Mouse (Mus musculus) limb, embryonic 14.5 days (tissue): ENCODE measurements around the gene Pcare. TPM values are rescaled to one million over a fixed set of nuclear protein-coding genes. Genes with fewer than 3 reads are reported as not detected.

Experiments
- ATAC-seq: fragments of 200-750 bp; cut with Nextera tagmentation; 2 replicates; pipeline ENCODE4 v1.8.0; 2017; ENCODE audit warnings: low read depth, moderate number of reproducible peaks, moderate TSS enrichment; ENCODE audit not compliant: low FRiP score
- DNase-seq: peaks from one replicate; pipeline ENCODE4 v3.0.0-alpha.2; 2015; ENCODE audit warnings: low spot score
- H3K27ac ChIP-seq: fragments of 300-500 bp; sonication (generic); replicated peaks from 2 replicates; pipeline ENCODE4 v1.5.1; 2014; ENCODE audit warnings: low read depth, mild to moderate bottlenecking, low read length, moderate library complexity, mixed read lengths
- H3K27me3 ChIP-seq: fragments of 300-500 bp; sonication (generic); 2 replicates; pipeline ENCODE4 v1.6.1; 2014; ENCODE audit warnings: low read length, mixed read lengths; ENCODE audit not compliant: control insufficient read depth, insufficient read depth
- H3K36me3 ChIP-seq: fragments of 300-500 bp; sonication (generic); 2 replicates; pipeline ENCODE4 v1.6.1; 2014; ENCODE audit warnings: mild to moderate bottlenecking, low read length, moderate library complexity, mixed read lengths; ENCODE audit not compliant: control insufficient read depth, insufficient read depth
- H3K4me1 ChIP-seq: fragments of 300-500 bp; sonication (generic); 2 replicates; pipeline ENCODE4 v1.6.1; 2014; ENCODE audit warnings: antibody characterized with exemption, low read length, mixed read lengths; ENCODE audit not compliant: control insufficient read depth, insufficient read depth
- H3K4me2 ChIP-seq: fragments of 300-500 bp; sonication (generic); replicated peaks from 2 replicates; pipeline ENCODE4 v1.6.1; 2014; ENCODE audit warnings: low read depth, mild to moderate bottlenecking, low read length, moderate library complexity; ENCODE audit not compliant: severe bottlenecking
- H3K4me3 ChIP-seq: fragments of 300-500 bp; sonication (generic); replicated peaks from 2 replicates; pipeline ENCODE4 v1.5.1; 2014; ENCODE audit warnings: low read length
- H3K9ac ChIP-seq: fragments of 300-500 bp; sonication (generic); 2 replicates; pipeline ENCODE4 v1.6.1; 2014; ENCODE audit warnings: mild to moderate bottlenecking, low read depth, low read length, moderate library complexity; ENCODE audit not compliant: severe bottlenecking
- H3K9me3 ChIP-seq: fragments of 300-500 bp; sonication (generic); 2 replicates; pipeline ENCODE4 v1.6.1; 2016; ENCODE audit warnings: low read length; ENCODE audit not compliant: control insufficient read depth
- POLR2A ChIP-seq: fragments of 200-500 bp; IDR thresholded peaks from 2 replicates; pipeline ENCODE4 v1.8.0; 2012; ENCODE audit warnings: inconsistent platforms, mild to moderate bottlenecking, moderate library complexity, borderline replicate concordance; ENCODE audit not compliant: insufficient read depth, insufficient read length; ENCODE audit errors: extremely low read depth
- WGBS: fragments of 180-500 bp; shearing (Covaris S2); extraction: QIAGEN DNeasy Blood & Tissue Kit; methylation state at CpG from one replicate; pipeline ENCODE4 v1.1.7; 2014; 5-methylcytosine and 5-hydroxymethylcytosine counted together
- polyA plus RNA-seq, 2 experiments: library from polyadenylated mRNA; depleted of rRNA in 1 of 2; stranded (reverse) in 1 of 2; unstranded in 1 of 2; fragments of >200 nt; fragmentation: Nextera tagmentation in 1 of 2; extraction: Ambion mirVana in 1 of 2; gene quantifications; 2 replicates each; pipeline versions ENCODE4 v1.2.1 to v1.2.3; 2012 to 2014

Gene Pcare
- polyA plus RNA-seq, 2 experiments: 0.01 TPM; not detected in 1

DNA sequence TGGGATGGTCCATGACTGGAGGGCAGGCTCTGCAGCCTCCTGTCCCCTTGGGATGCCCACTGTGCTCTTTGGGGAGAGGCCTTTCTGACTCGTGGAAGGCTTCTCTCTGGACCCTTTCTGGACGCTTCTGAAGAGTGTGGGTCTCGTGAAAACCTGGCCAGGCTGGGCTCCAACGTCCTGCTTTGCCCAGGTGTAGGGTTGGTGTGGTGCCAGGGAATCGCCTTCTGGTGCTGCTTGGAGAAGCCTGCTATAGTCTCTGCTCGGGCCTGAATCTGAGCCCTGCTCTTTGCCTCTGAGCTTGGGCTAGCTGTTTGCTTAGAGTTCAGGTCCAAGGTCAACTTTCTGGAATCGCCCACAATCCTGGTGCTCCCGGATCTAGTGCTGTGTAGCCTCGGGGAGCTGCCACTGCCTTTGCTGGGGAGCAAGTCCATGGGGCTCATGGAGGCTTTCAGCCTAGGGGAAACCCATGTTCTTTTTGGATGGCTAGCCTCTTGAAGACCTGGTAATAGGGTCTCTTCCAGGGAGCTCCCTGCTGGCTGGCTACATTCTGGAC, 3.0 kb downstream of the Pcare start:
- ATAC-seq: no peak

DNA sequence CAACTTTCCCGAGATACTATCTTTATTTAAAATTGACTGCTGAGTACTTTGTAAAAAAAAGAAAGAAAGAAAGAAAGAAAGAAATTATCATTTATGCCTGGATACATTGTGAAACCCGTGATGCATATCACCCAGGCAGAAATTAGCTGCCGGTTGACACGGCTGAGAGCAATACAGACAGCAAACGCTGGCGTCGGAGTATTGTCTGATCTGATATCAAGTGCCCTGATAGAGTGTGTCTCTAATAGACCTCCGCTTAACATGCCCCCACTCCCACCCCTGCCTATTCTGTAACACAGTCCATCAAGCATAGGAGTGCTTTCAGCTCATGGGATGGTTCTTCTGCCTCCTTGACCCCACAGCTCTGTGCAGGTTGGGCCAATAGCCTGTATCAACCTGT, 5.1 kb downstream of the Pcare start:
- H3K9ac ChIP-seq: no peak overlapping the region
- H3K36me3 ChIP-seq: no peaks in the 10 kb centered on the region
- DNase-seq (no peak), ATAC-seq (no peak)
- H3K9me3 ChIP-seq: no peaks in the 10 kb centered on the region
- no peak overlapping the region for H3K4me2 ChIP-seq
- H3K27me3 ChIP-seq: no peaks in the 10 kb centered on the region
- no peak overlapping the region for H3K4me3 ChIP-seq
- 85% methylated on average over 8 of the region's 8 CpGs for WGBS
- TF ChIP-seq POLR2A: no peak
- H3K4me1 ChIP-seq: no peaks in the 10 kb centered on the region
- H3K27ac ChIP-seq: no peak overlapping the region

More for the DNA sequence above, 3.0 kb downstream of the Pcare start:
- no peaks in the 10 kb centered on the region for H3K9me3 ChIP-seq
- H3K27me3 ChIP-seq: no peaks in the 10 kb centered on the region
- H3K4me2 ChIP-seq: no peak overlapping the region
- no peak for DNase-seq
- no peak overlapping the region for H3K27ac ChIP-seq
- TF ChIP-seq POLR2A: no peak
- no peaks in the 10 kb centered on the region for H3K4me1 ChIP-seq
- 79% methylated on average over 9 of the region's 9 CpGs for WGBS
- H3K36me3 ChIP-seq: no peaks in the 10 kb centered on the region
- no peak overlapping the region for H3K9ac ChIP-seq
- no peak overlapping the region for H3K4me3 ChIP-seq

DNA sequence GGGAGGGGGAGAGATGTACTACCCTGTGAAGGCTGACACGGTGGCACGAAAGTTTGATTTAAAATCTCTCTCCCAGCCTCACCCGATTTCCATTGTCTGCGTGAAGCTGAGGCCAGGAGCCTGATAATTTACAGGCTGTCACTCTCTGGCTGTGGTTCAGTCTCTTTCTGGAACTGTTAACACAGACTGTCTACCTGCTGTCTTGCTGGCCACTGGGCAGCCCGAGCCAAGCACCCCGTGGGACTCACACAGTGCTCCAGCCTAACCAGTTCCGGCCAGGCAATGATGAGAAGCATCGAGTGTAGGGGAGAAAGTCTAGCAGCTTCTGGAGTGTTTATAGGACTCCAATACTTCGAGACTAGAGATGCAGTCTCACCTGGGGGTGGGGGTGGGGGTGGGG, 6.6 kb downstream of the Pcare start:
- ATAC-seq (no peak), DNase-seq (no peak)
- no peaks in the 10 kb centered on the region for H3K9me3 ChIP-seq
- WGBS: 70% methylated on average over 9 of the region's 9 CpGs
- no peak overlapping the region for H3K27ac ChIP-seq
- H3K9ac ChIP-seq: no peak overlapping the region
- no peak overlapping the region for H3K4me3 ChIP-seq
- no peak overlapping the region for H3K4me2 ChIP-seq
- H3K36me3 ChIP-seq: no peaks in the 10 kb centered on the region
- H3K4me1 ChIP-seq: no peaks in the 10 kb centered on the region
- H3K27me3 ChIP-seq: no peaks in the 10 kb centered on the region
- no peak for TF ChIP-seq POLR2A

DNA sequence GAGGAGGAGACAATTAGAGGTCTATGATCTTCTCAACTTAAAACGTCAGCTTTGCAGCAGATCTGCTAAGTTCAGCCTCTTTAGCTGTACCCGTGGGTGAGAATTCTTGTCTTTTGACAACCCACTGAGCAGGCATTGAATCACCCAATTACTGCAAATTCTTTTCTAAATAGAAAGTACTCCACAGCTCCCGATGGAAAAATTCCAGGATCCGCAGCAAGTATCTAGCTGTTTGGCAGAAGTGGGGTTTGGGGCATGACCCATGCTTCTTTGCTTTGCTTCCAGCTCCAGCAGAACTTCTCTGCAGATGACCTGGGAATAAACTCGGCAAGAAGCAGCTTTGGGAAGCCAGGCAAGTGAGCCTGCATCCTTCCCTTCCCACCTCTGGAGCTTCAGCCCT, 9.8 kb downstream of the Pcare start:
- H3K4me1 ChIP-seq: no peaks in the 10 kb centered on the region
- DNase-seq (no peak), ATAC-seq (no peak)
- no peaks in the 10 kb centered on the region for H3K27me3 ChIP-seq
- no peak overlapping the region for H3K4me2 ChIP-seq
- no peak for TF ChIP-seq POLR2A
- no peak overlapping the region for H3K9ac ChIP-seq
- WGBS: 42% methylated on average over 5 of the region's 5 CpGs
- no peaks in the 10 kb centered on the region for H3K36me3 ChIP-seq
- no peak overlapping the region for H3K27ac ChIP-seq
- no peak overlapping the region for H3K4me3 ChIP-seq
- H3K9me3 ChIP-seq: no peaks in the 10 kb centered on the region

DNA sequence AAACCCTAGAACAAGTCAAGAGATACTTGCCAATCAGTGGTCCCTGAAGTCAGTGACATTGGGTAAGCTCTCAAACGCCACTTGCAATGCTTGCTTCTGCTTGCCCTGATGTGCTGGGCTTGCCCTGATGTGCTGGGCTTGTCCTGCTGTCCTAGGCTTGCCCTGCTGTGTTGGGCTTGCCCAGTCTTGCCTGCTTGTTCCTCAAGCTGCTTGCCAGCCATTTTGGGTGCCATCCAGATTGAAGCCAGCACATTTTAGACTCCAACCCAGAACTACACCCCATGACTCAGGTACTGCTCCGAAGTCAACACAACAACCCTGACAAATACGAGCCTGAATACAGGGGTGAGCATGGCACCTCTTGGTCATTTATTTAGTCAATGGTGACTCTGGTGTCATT, 10.5 kb downstream of the Pcare start:
- no peak for DNase-seq
- Histone ChIP-seq H3K27ac (no peak overlapping the region), H3K27me3 (no peaks in the 10 kb centered on the region), H3K9ac (no peak overlapping the region), H3K4me2 (no peak overlapping the region), H3K36me3 (no peaks in the 10 kb centered on the region), H3K4me3 (no peak overlapping the region), H3K9me3 (no peaks in the 10 kb centered on the region), H3K4me1 (no peaks in the 10 kb centered on the region)
- 82% methylated on average over 3 of the region's 3 CpGs for WGBS
- no peak for ATAC-seq
- TF ChIP-seq POLR2A: no peak

DNA sequence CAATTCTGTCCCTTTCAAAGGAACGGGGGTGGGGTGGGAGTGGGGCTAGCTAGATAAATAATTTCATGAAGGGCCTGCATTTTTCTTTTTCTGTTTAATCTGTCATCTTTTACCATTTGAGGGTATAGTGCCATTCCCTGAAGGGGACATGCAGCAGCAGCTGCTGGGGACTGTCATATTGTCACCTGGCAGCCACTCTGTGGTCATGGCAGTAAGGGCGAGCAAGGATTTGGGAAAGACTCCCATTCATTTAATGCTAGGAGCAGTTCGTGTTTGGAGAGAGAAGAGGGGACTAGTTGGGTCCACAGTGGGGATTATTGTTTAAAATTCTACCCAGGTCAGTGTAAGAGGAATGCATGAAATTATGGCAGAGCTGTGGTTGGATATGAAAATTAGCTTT, 16.3 kb downstream of the Pcare start:
- no peak for TF ChIP-seq POLR2A
- DNase-seq: no peak
- no peak overlapping the region for H3K9ac ChIP-seq
- no peak for ATAC-seq
- H3K4me2 ChIP-seq: no peak overlapping the region
- H3K9me3 ChIP-seq: no peaks in the 10 kb centered on the region
- H3K4me1 ChIP-seq: no peaks in the 10 kb centered on the region
- H3K36me3 ChIP-seq: no peaks in the 10 kb centered on the region
- no peak overlapping the region for H3K4me3 ChIP-seq
- WGBS: 65% methylated on average over 3 of the region's 3 CpGs
- no peak overlapping the region for H3K27ac ChIP-seq
- no peaks in the 10 kb centered on the region for H3K27me3 ChIP-seq
